Mouse (Mus musculus) myocyte (in vitro differentiated cells): ENCODE results near the gene Gpx1. TPM values are rescaled to one million over a fixed set of nuclear protein-coding genes. Genes with fewer than 3 reads are reported as not detected.

Experiments
- H3K27me3 ChIP-seq: one replicate; pipeline ENCODE4 v1.6.1; 2011; ENCODE audit not compliant: control insufficient read depth, insufficient read depth, insufficient read length
- H3K36me3 ChIP-seq: one replicate; pipeline ENCODE4 v1.6.1; 2011; ENCODE audit not compliant: control insufficient read depth, insufficient read depth
- H3K4me2 ChIP-seq: one replicate; pipeline ENCODE4 v1.6.1; 2011; ENCODE audit warnings: low read depth, control low read depth
- H3K4me3 ChIP-seq: one replicate; pipeline ENCODE4 v1.5.1; 2011; ENCODE audit warnings: mild to moderate bottlenecking, control low read depth, moderate library complexity
- H3K79me2 ChIP-seq: one replicate; pipeline ENCODE4 v1.6.1; 2011; ENCODE audit not compliant: control insufficient read depth, insufficient read depth
- H3ac ChIP-seq: one replicate; pipeline ENCODE4 v1.6.1; 2011; ENCODE audit not compliant: control insufficient read depth, insufficient read length
- CEBPB ChIP-seq: IDR thresholded peaks from 2 replicates; pipeline ENCODE4 v1.6.1; 2011; ENCODE audit warnings: mild to moderate bottlenecking, moderate library complexity; ENCODE audit not compliant: poor library complexity, insufficient read depth, severe bottlenecking
- E2F4 ChIP-seq: IDR thresholded peaks from one replicate; pipeline ENCODE4 v1.6.1; 2011; ENCODE audit warnings: mild to moderate bottlenecking, control low read depth, moderate library complexity; ENCODE audit not compliant: insufficient read depth
- MAX ChIP-seq: IDR thresholded peaks from one replicate; pipeline ENCODE4 v1.6.1; 2011; ENCODE audit warnings: low read depth, mild to moderate bottlenecking, control low read depth
- MYOD1 ChIP-seq, 3 experiments: IDR thresholded peaks; one replicate each; pipeline ENCODE4 v1.6.1; 2011; ENCODE audit warnings: control low read depth in 2 of 3, low read depth in 2 of 3, mild to moderate bottlenecking in 2 of 3, moderate library complexity in 1 of 3; ENCODE audit not compliant: insufficient read length in 2 of 3, control insufficient read depth in 1 of 3
- MYOG ChIP-seq, 3 experiments: IDR thresholded peaks; one replicate each; pipeline ENCODE4 v1.6.1; 2011; ENCODE audit warnings: control low read depth in 2 of 3, low read depth in 2 of 3, mild to moderate bottlenecking in 2 of 3; ENCODE audit not compliant: insufficient read length in 2 of 3, control insufficient read depth in 1 of 3, insufficient read depth in 1 of 3
- POLR2A ChIP-seq: IDR thresholded peaks from one replicate; pipeline ENCODE4 v1.6.1; 2011; ENCODE audit warnings: low read depth, mild to moderate bottlenecking, control low read depth, moderate library complexity; ENCODE audit not compliant: insufficient read length
- POLR2AphosphoS2 ChIP-seq: IDR thresholded peaks from one replicate; pipeline ENCODE4 v1.6.1; 2011; ENCODE audit warnings: low read depth, control low read depth; ENCODE audit not compliant: insufficient read length
- REST ChIP-seq: IDR thresholded peaks from one replicate; pipeline ENCODE4 v1.6.1; 2011; ENCODE audit warnings: mild to moderate bottlenecking, control low read depth, moderate library complexity; ENCODE audit not compliant: insufficient read depth, insufficient read length
- SRF ChIP-seq: IDR thresholded peaks from one replicate; pipeline ENCODE4 v1.6.1; 2011; ENCODE audit warnings: low read depth; ENCODE audit not compliant: control insufficient read depth, insufficient read length
- TCF12 ChIP-seq: IDR thresholded peaks from one replicate; pipeline ENCODE4 v1.6.1; 2011; ENCODE audit warnings: mild to moderate bottlenecking, control low read depth; ENCODE audit not compliant: poor library complexity, insufficient read depth, severe bottlenecking
- TCF3 ChIP-seq: IDR thresholded peaks from one replicate; pipeline ENCODE4 v1.6.1; 2011; ENCODE audit warnings: low read depth, control low read depth; ENCODE audit not compliant: insufficient read length
- USF1 ChIP-seq: IDR thresholded peaks from one replicate; pipeline ENCODE4 v1.6.1; 2011; ENCODE audit warnings: low read depth, mild to moderate bottlenecking, control low read depth, moderate library complexity
- polyA plus RNA-seq: library from polyadenylated mRNA; unstranded; fragments of >200 nt; fragmentation: generic; extraction: Trizol; gene quantifications from one replicate; pipeline ENCODE4 v1.2.1, GENCODE M21; 2012; ENCODE audit warnings: missing spikeins

The Gpx1 gene
- polyA plus RNA-seq, 1 experiment, result 393 TPM

- H3K4me3 ChIP-seq, result no peak overlapping the region
- no peak overlapping the region for H3K4me2 ChIP-seq
- H3K36me3 ChIP-seq, result no peaks in the 10 kb centered on the region
- H3ac ChIP-seq, result no peak overlapping the region
- peaks cover 21% of the 10 kb centered on the region for H3K79me2 ChIP-seq
- no peaks in the 10 kb centered on the region for H3K27me3 ChIP-seq
- TF ChIP-seq CEBPB, result no peak
- TF ChIP-seq MAX, result no peak
- TF ChIP-seq POLR2AphosphoS2, result no peak
- no peak for TF ChIP-seq SRF
- no peak for TF ChIP-seq MYOG (IDR thresholded peaks at IDR 0.05; ENCODE audit: control insufficient read depth in 1 of 3, insufficient read depth in 1 of 3, insufficient read length in 2 of 3, low read depth in 2 of 3)
- TF ChIP-seq MYOD1 (IDR thresholded peaks at IDR 0.05; ENCODE audit: control insufficient read depth in 1 of 3, insufficient read length in 2 of 3, low read depth in 2 of 3), result no peak
- no peak for TF ChIP-seq E2F4
- no peak for TF ChIP-seq USF1
- no peak for TF ChIP-seq TCF3
- TF ChIP-seq TCF12, result no peak
- TF ChIP-seq POLR2A, result no peak
- no peak for TF ChIP-seq REST
Observed at GRCm38 (mm10) chr9:108343835-108344234, 5.1 kb downstream of the Gpx1 start.

DNA sequence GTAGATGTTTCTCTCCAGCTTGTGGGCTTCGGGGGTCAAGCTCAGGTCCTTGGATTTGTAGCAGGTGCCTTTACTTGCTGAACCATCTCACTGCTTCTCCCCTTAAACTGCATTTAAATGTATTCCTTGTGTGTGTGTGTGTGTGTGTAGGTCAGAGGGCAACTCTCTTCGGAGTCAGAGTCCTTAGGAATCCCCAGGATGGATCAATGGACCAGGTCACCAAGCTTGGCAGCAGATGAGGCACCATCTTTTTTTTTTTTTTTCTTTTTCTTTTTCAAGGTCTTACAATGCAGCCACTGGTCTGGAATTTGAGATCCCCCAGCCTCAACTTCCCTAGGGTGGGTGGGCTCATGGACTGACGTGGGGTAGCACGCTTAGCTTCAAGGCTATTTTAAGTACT, 5.8 kb downstream of the Gpx1 start:
- H3K4me3 ChIP-seq, result no peak overlapping the region
- H3K27me3 ChIP-seq, result no peaks in the 10 kb centered on the region
- H3K4me2 ChIP-seq, result no peak overlapping the region
- TF ChIP-seq SRF, result no peak
- no peaks in the 10 kb centered on the region for H3K36me3 ChIP-seq
- H3ac ChIP-seq, result no peak overlapping the region
- peaks cover 26% of the 10 kb centered on the region for H3K79me2 ChIP-seq

- Histone ChIP-seq H3K79me2 (peaks cover 36% of the 10 kb centered on the region), H3K36me3 (peaks cover 22% of the 10 kb centered on the region), H3ac (peak overlapping the region; percentile 98), H3K4me2 (peak overlapping the region; percentile 90), H3K27me3 (no peaks in the 10 kb centered on the region), H3K4me3 (peak overlapping the region; percentile 87)
- TF ChIP-seq POLR2A (no peak), POLR2AphosphoS2 (no peak), TCF12 (no peak), REST (no peak), TCF3 (no peak), SRF (no peak), E2F4 (no peak), MYOD1 (IDR thresholded peaks at IDR 0.05; ENCODE audit: control insufficient read depth in 1 of 3, insufficient read length in 2 of 3, low read depth in 2 of 3) (no peak), USF1 (no peak), CEBPB (no peak), MYOG (IDR thresholded peaks at IDR 0.05; ENCODE audit: control insufficient read depth in 1 of 3, insufficient read depth in 1 of 3, insufficient read length in 2 of 3, low read depth in 2 of 3) (no peak), MAX (no peak)
Observed at GRCm38 (mm10) chr9:108347024-108347423, 8.3 kb downstream of the Gpx1 start.

GRCm38 (mm10) chr9:108347540-108348289, 9.0 kb downstream of the Gpx1 start, which contains the start of gene Usp4:
Gene Usp4, plus strand, starts transcription at chr9:108347853.
- peak within 1 kb of the TSS; percentile 98 for H3ac ChIP-seq
- TF ChIP-seq MYOG (IDR thresholded peaks at IDR 0.05; ENCODE audit: control insufficient read depth in 1 of 3, insufficient read depth in 1 of 3, insufficient read length in 2 of 3, low read depth in 2 of 3), result peak in 1 of 3 experiments; percentile 26
- TF ChIP-seq CEBPB, result no peak
- peak in 1 of 3 experiments; percentile 41 for TF ChIP-seq MYOD1 (IDR thresholded peaks at IDR 0.05; ENCODE audit: control insufficient read depth in 1 of 3, insufficient read length in 2 of 3, low read depth in 2 of 3)
- peak; percentile 87 for TF ChIP-seq POLR2A
- no peak for TF ChIP-seq USF1
- peak; percentile 83 for TF ChIP-seq POLR2AphosphoS2
- TF ChIP-seq TCF3, result no peak
- peak within 1 kb of the TSS; percentile 90 for H3K4me2 ChIP-seq
- H3K27me3 ChIP-seq, result no peaks in the 10 kb centered on the region
- peaks cover 29% of the 10 kb centered on the region for H3K36me3 ChIP-seq
- peak within 1 kb of the TSS; percentile 87 for H3K4me3 ChIP-seq
- peaks cover 40% of the 10 kb centered on the region for H3K79me2 ChIP-seq

DNA sequence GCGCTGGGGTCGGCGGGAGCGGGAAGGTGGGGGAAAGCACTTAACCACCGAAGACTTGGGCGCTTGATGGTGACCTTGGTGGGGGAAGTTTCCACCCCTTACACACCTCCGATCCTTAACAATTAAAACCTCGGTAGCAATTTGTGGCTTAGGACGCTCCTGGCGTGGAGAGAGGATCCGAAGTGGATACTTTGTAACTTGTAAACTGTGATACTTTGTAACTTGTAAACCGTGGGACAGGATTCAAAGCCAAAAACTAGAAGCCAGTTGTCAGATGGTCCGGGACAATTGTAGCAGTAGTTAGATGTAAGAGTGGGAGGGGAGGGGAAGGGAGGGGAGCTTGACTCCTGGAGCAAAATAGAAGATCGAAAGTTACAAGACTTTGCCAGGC, 9.6 kb downstream of the Gpx1 start:
- Histone ChIP-seq H3K4me2 (peak overlapping the region; percentile 82), H3K79me2 (peaks cover 40% of the 10 kb centered on the region), H3ac (peak overlapping the region; percentile 98), H3K4me3 (peak overlapping the region; percentile 87), H3K27me3 (no peaks in the 10 kb centered on the region), H3K36me3 (peaks cover 34% of the 10 kb centered on the region)
- TF ChIP-seq USF1 (no peak), MYOD1 (IDR thresholded peaks at IDR 0.05; ENCODE audit: control insufficient read depth in 1 of 3, insufficient read length in 2 of 3, low read depth in 2 of 3) (no peak), TCF12 (no peak), E2F4 (no peak)
